Mouse (Mus musculus): ENCODE data around the gene Slx4ip.

Gene Slx4ip

DNA sequence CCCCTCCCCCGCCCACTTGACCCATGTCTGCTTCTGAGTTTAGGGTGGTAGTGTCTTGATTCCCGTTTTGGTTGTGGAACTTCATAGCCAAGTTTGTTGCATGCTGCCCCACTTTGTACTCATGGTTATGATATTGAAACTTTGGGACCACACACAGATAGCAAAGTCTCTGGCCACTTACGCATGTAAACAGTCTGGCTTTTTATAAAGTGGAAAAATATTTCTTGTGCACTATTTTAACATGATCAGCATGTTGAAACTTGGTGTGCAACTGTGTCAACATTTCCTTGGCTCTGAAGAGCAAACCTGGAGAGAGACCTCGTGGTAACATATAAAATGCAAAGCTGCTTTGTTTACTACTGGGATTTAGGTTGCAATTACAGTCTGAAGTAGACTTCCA, 56.5 kb downstream of the Slx4ip start:
- DNase-seq (ENCODE audit: low read depth in 2 of 2, low spot score in 2 of 2) = no peak

DNA sequence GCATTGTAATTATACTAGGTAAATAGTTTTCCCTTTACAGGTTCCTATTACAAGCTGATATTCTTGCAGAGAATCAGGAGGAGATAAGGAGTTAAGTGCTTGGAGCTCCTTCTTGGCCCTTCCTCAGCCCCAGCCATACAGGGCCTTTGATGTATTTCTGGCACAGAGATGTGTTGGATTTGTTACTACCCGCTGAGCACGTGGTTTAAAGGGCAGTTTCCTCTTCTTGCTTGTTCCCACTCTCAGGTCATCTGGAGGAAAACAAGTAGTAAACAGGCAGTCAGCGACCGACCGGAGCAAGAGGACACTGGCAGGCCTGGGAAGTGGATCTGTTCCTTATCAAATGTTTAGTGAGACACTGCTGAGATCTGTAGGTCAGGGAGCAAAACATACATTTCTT, 56.9 kb downstream of the Slx4ip start:
- no peak for DNase-seq (ENCODE audit: low read depth in 2 of 2, low spot score in 2 of 2)

DNA sequence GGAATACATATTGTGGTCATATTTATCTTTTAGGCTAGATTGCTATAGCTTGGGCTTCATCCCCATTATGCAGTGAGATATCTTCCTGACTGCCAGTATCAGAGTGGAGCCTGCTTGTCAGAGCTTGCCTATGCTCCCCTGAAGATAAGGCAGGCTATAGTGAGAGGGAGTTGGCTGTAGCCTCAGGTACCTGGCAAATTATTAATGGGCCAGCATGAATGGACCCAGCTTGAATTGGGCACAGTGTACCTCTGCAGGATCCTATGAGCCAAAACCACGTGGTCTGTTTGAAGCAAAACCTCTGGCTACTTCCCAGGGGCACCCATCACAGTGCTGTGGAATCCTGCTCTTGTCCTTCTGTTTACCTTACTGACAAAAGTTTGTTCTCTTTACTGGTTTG, 61.2 kb downstream of the Slx4ip start:
- no peak for DNase-seq (ENCODE audit: low read depth in 2 of 2, low spot score in 2 of 2)

DNA sequence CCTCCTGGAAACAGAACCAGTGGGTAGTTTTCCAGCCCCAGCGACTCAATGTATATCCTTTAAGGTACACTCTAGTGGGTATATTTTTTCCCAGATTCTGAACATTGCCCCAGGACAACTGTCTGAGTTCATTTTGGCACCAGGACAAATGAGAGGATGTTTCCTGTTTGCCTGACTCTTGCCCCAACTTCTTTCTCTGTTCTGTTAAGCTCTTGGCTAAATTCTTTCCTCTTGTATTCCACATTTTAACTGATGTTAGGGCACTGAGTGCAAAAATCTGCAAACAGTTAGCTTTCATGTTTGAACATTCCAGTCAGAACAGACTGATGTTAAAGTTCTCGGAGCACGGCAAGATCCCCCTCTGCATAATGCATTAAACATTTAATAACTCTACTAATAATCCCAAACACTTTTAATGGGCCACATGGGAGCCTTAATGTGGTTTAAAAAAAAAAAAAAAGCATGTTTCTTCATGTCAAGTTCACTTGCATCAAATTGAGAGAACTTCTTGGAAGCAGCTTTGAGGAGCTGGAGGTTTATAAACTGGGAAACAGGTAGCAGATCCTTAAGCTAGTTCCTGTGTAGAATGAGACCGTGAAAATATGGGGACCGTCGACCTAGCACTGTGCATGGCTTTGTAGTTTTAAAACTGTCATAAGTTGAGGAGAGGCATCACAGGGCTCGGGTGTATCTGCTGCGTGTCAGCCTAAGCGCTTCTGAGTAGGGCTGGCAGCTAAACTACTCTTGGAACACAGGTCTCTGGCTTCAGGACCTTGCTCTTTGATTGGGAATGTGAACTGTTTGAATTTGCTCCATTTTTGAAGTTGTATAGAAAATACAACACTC, 64.9 kb downstream of the Slx4ip start:
- no peak for DNase-seq (ENCODE audit: low read depth in 2 of 2, low spot score in 2 of 2)

DNA sequence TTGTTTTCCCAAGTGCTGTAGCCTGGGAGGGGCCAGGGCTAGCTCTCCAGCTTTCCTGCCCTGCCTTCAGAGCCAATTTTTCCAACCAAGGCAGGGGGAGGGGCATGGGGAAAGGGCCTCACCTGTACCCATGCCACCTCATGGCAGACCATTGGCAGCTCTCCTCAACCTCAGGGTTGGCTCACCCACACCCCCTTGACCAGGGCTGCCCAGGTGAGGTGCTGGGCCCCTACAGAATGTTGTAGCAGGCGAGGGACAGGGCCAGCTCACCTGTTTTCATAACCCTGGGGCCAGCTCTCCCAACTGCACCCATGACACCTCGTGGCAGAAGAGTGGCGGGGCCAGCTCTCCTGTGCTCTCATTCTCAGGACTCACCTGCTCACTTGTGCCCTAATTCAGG, 67.7 kb downstream of the Slx4ip start:
- DNase-seq (ENCODE audit: low read depth in 2 of 2, low spot score in 2 of 2) = no peak

DNA sequence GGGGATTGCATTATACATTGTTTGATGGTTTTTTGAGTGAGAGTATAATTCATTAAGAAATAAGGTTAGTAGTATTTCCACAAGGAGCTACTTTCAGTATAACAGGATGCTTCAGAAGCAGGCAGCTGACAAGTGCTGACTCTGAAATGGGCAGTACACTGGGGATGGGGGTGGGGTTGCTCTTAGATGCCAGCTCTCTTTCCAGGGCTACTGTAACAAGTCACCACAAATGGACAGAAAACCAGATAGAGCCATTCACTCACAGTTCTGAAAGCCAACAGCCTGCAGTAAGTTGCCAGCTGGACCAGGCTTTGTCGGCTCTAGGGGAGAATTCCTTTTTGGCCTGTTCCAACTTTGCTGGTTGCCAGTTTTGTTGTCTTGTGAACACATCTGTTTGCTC, 84.8 kb downstream of the Slx4ip start:
- DNase-seq (ENCODE audit: low read depth in 2 of 2, low spot score in 2 of 2) = no peak

DNA sequence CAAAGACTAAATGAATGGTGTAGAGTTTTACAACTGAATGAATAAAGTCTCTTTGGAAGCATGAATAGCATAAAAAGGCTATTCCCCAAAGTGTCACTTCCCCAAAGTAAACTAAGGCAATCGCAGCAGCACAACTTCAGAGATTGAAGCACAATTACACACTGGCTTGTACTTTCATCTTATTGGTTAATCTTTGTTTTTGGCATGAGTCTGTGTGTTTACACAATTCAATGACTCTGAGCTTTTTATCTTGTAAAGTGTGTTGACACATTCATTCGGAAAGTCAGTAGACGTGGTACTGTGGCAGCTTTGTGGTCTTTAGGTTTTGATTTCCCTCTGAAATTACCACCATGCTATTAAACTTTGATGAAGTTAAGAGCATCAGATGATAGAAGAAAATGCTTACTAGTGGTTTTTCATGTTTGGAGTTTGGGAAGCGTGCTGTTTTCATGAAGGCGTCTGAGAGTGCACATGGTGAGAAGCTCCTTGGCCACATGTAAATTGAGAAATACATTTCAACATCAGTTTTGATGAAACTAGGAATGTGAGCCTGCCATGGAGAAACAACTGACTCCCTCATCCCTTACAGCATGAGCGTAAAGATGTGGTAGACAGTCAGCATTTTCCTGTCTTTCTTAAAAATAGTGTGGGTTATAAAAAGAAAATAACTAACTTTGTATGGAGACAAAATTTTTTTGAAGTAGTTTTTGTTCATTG, 88.2 kb downstream of the Slx4ip start:
- DNase-seq (ENCODE audit: low read depth in 2 of 2, low spot score in 2 of 2) = no peak

DNA sequence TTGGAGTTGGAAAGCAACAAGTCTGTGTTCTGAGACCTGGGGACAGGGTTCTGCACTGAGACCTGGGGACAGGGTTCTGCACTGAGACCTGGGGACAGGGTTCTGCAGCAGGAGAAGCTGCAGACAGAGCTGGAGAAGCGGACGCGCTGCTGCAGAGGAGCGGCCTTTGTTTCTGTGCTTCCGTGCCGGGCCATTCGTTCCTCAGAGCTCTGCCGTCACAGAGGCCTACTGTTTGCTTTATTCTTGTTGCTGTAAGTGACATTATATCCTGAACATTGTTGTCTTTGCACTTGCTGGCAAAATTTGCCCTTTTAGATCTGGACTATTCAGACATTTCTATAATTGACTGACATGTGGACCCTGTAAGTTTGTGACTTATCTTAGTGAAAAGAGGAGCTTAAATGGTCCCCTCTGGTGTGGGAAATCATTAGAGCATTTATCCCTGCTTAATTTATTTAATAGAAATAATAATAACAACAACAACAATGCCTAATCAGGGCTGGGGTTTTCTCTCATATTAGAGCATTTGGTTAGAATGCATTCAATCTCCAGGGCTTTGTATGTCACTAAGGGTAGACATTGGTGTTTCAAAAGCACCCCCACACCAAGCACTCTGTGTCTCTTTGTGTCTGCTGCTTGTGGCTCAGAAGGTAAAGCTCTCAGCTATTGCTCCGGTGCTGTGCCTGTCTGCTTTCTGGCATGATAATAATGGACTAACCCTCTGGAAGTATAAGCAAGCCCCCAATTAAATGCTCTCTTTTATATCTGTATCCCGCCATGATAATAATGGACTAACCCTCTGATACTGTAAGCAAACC, 90.3 kb downstream of the Slx4ip start:
- no peak for DNase-seq (ENCODE audit: low read depth in 2 of 2, low spot score in 2 of 2)

DNA sequence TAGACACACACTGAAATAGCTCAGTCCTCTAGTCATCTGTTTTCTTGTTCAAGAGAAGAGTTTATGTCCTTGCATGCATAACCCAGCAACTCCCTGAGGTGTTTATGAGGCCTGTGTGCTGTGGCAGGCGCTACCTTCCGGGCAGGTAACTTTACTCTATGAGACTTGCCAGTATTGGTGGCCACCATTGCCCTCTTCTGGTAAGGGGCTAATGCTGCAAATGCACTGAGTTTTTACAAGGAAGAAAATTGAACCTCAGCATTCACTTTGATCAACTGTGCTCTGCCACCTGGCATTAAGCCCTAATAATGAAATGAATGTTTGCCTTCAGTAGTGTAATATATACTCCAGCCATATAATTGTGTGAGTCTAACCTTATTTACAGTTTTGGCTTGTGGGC, 92.9 kb downstream of the Slx4ip start:
- DNase-seq (ENCODE audit: low read depth in 2 of 2, low spot score in 2 of 2) = no peak

DNA sequence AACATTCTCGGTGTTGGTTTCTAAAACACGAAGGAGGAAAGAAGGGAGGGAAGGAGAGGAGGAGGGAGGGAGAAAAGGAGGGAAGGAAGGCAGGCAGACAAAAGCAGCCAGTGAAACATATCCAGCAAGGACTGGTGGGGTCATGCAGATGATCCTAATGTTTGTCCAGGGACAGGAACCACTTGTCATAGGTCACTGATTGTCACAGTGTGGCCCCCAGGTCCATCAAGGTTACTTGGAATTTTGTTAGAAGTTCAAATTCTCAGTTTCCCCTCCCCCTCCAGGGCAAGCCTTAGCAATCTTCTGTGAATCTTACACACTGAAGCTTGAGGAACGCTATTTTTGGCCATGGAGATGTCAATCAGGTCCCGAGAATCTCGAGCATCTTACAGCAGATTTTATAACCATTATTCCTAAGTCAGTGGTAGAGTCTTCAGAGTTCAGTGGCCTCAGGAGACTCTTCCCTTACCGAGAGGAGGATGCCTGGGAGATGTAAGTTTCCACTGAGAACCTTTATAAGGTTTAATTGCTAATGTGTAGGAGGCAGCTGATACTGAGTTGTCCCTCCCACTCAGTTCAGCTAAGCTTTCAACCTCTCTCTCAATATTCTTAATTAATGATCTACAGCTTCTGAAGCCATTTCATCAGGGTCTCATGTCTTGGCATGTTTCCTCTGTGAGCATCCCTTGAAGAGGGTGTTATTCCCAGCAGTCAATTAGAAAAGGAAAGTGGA, 95.1 kb downstream of the Slx4ip start:
- no peak for DNase-seq (ENCODE audit: low read depth in 2 of 2, low spot score in 2 of 2)

DNA sequence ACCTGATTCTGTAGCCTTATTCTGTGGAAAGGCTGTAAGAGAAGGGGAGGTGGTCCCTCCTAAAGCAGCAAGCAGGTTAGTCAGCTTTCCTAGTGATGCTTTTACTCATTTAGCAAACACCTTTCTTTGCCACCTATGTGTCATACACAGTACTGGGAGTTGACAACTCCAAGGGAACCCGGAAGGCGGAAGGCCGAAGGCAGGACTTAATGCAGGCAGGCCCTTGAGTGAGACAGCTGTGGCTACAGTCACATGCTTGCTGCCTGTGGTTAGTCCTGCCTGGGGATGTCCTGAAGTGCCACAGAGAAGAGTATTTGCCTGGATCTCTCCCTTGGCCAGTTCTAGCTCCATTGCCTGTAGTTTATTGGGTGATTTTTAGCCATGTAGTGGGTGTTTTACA, 102.1 kb downstream of the Slx4ip start:
- DNase-seq (ENCODE audit: low read depth in 2 of 2, low spot score in 2 of 2) = no peak

DNA sequence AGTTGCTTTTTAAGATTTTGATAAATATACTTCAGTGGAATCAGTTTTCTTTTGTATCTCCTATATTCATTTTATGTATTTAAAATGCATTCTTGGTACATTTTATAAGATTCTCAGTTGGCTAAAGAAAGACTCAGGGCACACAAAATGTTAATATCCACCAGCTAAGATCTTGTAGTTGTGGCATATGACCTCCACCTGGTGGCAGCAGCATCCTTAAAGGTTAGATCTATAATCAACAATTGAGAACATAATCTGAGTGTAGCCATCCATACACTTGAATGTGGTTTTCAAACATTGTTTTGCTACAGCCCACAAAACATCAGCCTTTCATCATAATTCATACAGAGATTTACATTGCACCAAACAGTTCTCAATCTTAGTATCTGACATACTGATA, 106.1 kb downstream of the Slx4ip start:
- DNase-seq (ENCODE audit: low read depth in 2 of 2, low spot score in 2 of 2) = no peak

DNA sequence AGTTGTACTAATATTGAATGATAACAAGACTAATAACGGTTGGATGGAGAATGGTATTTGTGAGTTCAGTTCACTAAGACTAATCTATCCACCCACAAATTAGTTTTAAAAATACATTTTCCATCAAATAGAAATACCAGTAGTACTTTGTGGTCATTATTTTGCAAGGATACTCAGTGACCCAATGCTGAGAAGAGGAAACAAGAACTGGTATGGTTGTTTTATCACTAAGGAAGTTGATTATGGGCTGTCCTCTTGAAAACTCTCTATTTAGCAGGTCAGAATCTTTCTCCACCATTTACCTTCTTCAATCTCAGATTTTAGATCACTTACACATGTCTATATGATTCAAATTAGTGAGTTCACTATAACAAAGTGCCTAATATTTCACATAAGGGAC, 111.0 kb downstream of the Slx4ip start:
- no peak for DNase-seq (ENCODE audit: low read depth in 2 of 2, low spot score in 2 of 2)

DNA sequence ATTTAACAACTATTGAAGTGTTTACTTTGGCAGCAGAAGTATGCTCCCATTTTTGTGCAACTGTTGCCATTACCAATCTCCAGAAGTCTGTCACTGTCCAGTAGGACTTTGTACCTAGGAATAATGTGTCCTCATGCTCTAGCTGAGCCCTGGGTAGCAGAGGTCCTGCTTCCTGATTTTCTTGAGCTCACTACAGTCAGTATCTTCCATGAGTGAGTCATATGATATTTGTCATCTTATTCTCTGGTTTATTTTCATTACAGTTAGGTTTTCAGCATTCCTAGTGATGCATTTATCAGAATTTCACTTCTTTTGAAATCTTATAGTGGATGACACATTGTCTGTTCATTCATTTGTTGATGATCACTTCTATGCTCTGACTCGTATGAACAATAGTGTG, 115.6 kb downstream of the Slx4ip start:
- DNase-seq (ENCODE audit: low read depth in 2 of 2, low spot score in 2 of 2) = no peak

DNA sequence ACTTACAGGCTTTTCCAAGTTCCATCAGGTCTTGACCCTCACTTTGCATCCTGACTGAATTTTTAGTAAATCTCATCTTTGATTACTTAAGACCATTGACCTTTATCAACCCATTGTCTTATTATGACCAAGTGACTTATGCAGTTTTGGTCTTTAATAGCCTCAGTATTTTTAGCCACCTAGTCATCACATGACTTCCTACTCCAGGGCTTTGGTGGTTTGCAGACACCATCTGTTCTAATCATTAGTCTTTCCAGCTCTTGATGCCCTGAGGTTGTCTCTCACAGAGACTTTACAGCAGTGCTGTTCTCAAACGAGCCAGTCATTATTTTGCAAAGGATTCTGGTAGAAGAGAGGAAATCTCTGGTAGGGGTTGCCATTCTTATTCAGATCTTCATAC, 121.0 kb downstream of the Slx4ip start:
- no peak for DNase-seq (ENCODE audit: low read depth in 2 of 2, low spot score in 2 of 2)

DNA sequence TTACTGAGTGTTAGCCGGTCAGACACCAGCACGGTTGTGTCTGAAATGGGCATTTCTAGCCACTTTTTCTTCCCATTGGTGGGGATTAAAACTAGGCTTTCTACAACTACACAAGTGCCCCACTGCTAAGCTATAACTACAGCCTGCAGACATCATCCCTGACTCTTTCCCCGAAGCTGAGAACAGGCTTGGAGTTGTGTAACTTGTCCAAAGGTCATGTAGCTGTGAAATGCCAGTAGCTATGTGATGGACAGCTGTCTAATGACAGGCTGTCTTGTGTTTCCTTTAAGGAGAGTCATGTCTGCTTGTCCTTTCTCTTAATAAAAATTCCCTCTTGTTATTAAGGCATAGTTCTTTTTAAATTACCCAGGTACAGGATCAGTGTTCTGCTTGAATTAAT, 122.1 kb downstream of the Slx4ip start:
- DNase-seq (ENCODE audit: low read depth in 2 of 2, low spot score in 2 of 2) = no peak

DNA sequence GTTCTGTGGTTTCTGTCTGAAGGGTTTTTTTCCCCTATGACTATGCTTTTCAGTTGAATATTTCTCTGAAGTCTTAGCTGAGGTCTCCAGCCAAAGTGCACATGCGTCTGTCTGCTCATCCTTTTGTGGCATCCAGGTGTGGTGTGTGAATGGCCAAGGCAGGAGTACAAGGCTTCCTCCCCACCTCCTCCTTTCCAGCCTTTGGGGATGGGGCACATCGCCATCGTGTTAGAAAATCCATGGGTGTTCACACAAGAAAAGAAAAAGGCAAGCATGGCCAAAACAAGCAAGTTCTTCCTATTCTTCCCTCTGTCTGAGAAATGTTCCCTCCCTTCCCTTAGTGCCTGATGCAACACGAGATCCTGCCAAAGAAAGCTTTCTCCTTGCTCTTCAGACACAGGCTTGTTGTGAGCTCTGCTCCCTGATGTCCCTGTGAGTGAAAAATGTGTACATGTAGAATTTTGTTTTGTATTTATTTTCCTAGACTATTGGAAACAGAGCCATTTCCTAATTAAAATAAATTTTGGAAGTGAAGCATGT, 122.9 kb downstream of the Slx4ip start:
- no peak for DNase-seq (ENCODE audit: low read depth in 2 of 2, low spot score in 2 of 2)

DNA sequence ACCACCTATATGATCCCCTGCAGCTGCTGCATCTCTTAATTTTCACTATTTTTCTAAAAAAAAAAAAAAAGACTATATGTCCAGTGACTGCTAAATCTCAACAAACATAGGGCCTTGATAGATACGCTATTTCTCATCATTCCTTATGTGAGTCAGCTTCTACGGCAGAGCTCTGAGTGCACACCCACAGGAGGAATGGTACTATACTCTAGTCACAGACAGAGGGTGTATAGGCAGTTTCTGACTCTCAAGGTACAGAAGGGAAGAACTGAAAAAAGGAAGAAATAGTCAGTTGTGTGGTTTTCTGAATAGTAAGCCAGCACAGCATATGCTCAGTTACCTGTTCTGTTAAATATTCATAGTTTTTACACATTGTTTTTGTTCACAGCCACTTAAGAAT, 123.4 kb downstream of the Slx4ip start:
- DNase-seq (ENCODE audit: low read depth in 2 of 2, low spot score in 2 of 2) = no peak

DNA sequence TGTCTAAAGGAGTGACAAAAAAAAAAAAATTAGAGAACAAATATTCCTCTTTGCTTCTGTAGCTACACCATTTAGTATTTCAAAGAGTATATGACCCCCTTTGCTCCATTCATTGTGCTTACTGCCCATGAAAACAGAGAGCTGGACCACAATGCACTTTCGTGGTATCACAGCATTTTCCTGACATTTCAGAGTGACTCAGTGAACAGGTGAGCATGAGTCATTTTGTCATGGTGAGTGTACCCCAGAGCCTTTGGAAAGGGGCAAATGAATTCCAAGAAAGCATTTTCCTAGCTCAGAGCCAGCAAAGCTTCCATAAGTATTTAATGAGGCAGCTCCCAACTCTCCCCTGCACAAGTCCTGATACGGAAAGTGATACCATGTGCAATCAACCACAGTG, 153.1 kb downstream of the Slx4ip start:
- DNase-seq (ENCODE audit: low read depth in 2 of 2, low spot score in 2 of 2) = no peak

DNA sequence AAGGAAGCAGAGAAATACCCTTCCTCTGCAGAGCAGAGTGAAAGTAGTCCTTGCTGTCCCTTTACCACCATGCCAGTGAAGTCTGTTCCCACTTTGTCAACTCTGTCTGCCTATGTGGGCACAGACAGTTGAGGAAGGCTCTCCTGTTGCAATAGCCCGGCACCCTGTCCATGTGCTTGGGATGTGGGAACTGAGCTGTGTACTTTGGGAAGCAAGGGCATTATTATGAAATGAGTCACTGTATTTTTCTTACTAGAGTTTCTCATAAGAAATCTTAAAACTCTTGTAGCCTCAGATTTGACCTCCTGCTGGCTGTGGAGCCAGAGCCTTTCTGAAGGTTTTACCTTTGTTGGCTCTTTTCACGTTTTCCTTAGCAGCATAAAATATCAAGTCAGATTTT, 158.3 kb downstream of the Slx4ip start:
- DNase-seq (ENCODE audit: low read depth in 2 of 2, low spot score in 2 of 2) = no peak

DNA sequence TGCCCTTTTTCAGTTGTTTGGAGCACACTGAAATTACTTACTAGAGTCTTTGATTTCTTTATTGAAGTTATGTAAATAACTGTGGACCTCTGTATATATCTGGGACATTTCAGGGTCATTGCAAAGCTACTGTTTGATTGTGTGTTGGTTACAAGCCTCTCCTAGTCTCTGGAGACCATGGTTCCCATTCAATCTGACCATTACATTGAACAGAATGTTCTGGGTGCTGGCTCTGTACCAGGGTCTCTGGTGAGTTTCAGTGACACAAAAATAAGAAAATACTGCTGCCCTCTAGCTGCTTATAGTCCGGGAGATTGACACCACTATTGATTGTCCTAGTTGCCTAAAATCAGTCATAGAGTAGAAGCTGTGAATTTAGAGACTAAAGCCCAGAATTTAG, 158.9 kb downstream of the Slx4ip start:
- no peak for DNase-seq (ENCODE audit: low read depth in 2 of 2, low spot score in 2 of 2)

Measured in CD8-positive naive resting alpha-beta T cell, adult 2 months (primary cell).